Mouse (Mus musculus) gastrocnemius, postnatal 4 days (tissue): ENCODE results near the gene Hsd17b14. TPM values are rescaled to one million over a fixed set of nuclear protein-coding genes. Genes with fewer than 3 reads are reported as not detected.
"Not testable (repeated sequence)": the region's sequence is repeated elsewhere in the genome, so short reads cannot be mapped to it uniquely, and the experiment has no call there.

Experiments
- DNase-seq, 2 experiments: peaks; one replicate each; pipeline ENCODE4 v3.0.0; 2021 to 2022; ENCODE audit warnings: low spot score in 2 of 2, mixed read lengths in 2 of 2
- total RNA-seq, 2 experiments: library from RNA; stranded (reverse); gene quantifications; 2 replicates each; pipeline ENCODE4 v1.2.3; 2021

Gene Hsd17b14
- total RNA-seq, 2 experiments from 2014 or later = 0.61 to 0.80 TPM

DNA sequence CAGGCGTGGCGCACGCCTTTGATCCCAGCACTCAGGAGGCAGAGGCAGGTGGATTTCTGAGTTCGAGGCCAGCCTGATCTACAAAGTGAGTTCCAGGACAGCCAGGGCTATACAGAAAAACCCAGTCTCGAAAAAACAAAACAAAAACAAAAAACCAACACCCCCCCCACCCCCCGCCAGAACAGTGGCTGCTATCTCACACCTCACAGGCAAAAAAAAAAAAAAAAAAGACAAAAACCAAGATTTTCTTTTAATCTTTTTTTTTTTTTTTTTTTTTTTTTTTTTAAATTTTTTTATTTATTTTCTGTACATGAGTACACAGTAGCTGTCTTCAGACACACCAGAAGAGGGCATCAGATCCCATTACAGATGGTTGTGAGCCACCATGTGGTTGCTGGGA lies 27.5 kb upstream of the Hsd17b14 start:
- not testable (repeated sequence) for DNase-seq

DNA sequence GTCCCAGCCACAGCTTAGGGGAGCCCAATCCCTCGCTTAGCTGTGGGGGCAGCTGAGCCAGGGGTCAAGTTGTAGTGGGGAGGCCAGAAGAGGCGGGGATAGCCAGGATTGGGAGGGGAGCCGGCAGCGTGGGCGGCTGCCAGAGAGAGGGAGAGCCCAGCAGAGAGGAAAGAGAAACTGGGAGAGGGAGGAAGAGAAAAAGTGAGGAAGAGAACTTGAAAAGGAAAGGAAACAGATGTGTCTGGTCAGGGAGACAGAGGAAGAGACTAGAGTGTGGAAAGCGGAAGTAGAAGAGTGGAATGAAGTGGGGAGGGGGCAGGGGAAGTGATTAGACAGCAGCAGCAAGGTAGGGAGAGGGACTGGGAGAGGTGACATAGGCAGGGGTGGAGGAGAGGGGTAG lies 25.2 kb upstream of the Hsd17b14 start:
- DNase-seq = peak in 1 of 2 experiments; percentile 53

- DNase-seq = peak in 1 of 2 experiments; percentile 63
Measured at GRCm38 (mm10) chr7:45530643-45531042, 24.1 kb upstream of the Hsd17b14 start.

DNA sequence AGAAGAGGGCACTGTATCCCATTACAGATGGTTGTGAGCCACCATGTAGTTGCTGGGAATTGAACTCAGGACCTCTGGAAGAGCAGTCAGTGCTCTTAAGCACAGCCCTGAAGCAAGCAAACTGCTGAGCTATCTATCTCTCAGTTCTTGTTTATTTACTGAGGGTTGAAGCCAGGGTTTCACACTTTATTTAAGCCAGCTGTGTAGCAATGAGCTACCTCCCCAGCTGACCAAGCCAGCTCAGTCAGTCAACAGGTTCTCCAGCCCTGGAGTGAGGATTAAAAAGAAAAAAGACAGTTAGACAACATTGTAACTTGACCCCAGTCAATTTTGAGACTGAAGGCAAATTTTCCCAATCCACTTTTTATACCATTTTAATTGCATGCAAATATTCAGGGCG lies 19.0 kb upstream of the Hsd17b14 start:
- no peak for DNase-seq

DNA sequence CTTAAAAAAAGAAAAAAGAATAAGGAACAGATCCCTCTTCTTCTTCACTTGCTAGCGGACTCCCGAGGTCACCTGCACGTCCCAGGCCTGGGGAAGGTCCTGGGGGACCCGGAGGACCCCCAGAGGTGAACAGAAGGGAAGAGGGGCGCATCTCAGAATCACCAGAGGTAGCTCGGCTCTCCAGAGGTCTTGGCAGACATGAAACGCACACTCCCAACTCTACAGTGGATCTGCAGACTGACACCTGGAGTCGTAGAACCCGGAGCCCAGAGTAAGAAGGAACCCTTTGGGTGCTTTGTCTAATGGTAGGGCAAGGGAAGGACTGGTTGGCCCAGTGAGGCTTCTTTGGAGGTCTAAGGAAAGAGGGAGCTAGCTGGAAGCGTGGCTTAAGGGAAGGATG lies 17.1 kb upstream of the Hsd17b14 start:
- no peak for DNase-seq

- no peak for DNase-seq
Measured at GRCm38 (mm10) chr7:45538163-45539041, 16.3 kb upstream of the Hsd17b14 start.

DNA sequence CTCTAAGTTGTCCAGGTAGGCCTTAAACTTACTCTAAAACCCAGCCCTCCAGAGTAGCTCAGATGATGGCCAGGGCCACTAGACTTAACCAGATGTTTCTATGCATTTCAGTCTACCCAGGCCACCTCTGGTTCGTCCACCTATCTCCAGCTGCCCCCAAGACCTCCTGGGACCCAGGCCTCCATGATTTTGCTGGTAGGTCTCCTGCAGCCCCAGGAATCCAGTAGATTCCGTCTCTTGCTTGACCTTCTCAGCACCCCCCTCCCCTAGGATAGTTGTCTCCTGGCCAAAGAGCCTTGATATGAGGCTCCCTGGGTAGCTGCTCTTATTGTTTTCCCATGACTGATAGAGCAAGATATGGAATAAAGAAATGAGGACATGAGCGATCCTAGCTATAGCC lies 15.6 kb upstream of the Hsd17b14 start:
- DNase-seq = no peak

DNA sequence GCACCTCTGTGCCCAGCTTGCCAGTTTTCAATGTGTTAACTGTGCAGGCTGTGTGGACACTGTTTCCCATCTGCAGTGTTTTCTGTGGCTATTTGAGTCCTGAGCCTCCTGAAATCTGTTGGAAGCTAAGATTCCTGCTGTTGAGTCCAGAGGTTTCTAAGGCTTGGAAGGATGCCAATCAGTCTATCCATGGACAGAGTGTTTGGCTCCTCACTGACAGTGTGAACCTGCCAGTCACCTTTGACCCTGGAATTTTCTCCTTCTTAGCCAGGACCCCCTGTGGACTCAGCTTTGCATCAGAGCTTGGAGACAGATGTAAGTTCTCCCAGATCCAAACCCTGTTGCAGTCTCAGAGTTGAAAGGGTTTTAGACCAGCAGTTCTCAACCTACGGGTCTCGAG lies 14.5 kb upstream of the Hsd17b14 start:
- no peak for DNase-seq

- no peak for DNase-seq
Measured at GRCm38 (mm10) chr7:45544525-45544924, 10.2 kb upstream of the Hsd17b14 start.

DNA sequence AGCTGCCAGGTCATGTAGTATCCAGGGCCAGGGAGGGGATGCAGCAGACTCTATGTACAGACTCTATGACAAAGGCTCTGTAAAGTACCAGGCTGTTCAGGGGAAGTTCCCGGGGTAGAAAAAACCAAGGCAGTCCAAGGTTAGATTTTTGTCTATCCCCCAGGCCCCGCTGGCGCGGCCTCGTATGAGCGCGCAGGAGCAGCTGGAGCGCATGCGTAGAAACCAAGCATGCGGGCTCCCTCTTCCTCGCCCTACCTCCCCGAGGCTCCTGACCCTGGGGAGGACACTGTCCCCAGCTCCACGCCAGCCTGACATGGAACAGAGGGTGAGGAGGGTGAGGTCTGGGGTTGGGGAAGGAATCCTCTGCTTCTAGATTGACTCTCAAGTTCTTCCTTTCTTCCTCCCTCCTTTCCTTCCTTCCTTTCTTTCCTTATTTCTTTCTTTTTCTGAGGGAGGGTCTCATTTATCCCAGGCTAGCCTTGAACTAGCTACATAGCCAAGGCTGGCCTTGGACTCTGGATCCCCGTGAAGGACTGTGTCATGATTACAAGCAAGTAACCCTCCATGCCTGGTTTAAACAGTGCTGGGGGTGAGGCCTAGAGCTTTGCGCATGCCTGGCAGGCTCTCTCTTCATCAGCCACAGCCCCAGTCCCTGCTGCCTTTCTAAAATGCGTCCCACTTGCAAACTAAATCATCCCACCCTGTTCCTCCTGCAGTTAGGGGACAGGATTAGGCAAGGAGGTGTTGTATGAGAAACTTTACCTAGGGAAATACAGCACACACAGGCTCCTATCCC lies 4.9 kb upstream of the Hsd17b14 start:
- no peak for DNase-seq

DNA sequence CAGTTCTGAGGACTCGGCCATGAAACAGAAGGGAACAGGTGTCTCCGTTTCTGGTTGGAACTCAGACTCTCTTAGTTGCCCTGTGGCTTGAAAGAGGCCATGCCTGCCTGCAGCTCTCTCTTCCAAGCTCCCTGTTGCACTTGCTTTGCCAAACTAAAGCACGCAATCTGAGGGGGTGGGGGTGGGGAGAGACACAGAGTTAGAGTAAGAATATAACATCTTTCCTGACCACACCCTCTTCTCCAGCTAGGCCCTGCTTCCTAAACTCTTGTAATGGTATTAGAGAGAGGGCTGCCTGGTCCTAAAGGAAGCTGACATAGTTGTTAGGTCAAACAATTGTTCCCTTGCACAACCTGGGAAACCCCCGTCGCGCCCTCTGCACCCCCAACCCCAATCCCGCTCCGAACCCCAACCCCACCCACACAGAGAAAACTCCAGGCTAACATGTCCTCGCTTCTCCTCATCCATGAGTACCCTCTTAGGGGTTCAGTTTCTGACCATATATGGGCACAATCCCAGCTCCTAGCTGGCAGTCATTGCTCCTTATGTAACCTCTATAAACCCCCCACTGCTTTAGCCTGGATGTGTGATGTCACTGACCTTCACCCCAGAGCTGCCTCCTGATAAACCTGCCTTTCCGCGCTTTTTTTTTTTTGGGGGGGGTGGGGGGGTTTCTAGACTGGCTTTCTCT lies 3.7 kb upstream of the Hsd17b14 start:
- no peak for DNase-seq

GRCm38 (mm10) chr7:45551512-45551883 lies 3.2 kb upstream of the Hsd17b14 start:
- no peak for DNase-seq

GRCm38 (mm10) chr7:45553519-45553918 lies 1.2 kb upstream of the Hsd17b14 start:
- no peak for DNase-seq

GRCm38 (mm10) chr7:45553990-45554389 lies 703 bp upstream of the Hsd17b14 start:
- no peak for DNase-seq

DNA sequence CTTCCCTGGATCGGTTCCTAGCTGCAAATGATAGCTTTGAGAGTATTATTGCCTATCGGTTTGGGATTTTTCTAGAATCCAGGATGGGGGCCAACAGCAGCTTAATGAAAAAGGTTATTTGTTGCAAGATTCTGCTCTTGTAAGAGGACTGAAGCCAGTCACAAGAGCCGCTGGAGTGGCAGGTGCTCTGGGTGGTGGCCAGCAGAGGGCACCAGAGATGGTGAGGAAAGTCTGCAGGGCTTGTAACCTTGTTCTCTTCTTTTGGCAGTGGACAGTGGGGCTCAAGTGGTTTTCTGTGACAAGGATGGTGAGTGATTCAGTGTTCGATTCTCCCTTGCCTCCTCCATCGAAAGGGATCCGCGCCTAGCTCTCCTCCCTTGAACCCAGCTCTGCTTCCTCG lies 1.1 kb downstream of the Hsd17b14 start:
- DNase-seq = peak; percentile 57 to 73

- DNase-seq = no peak
Measured at GRCm38 (mm10) chr7:45558907-45559306, 4.2 kb downstream of the Hsd17b14 start.

DNA sequence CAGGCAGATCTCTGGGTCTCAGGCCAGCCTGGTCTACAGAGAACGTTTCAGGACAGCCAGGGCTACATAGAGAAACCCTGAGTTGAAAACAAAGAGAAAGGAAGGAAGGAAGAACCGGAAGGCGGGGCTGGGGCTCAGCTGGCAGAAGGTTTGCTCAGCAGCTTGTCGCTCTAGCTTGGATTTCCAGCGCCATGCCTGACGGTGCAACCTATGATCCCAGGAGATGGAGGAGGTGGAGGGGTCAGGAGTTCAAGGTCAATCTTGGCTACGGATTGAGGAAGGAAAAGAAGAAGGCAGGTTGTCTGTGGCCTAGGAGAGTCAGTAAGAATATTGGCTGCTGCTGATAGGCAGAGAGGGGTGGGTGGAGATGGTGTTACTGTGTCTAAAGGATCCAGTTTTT lies 5.5 kb downstream of the Hsd17b14 start:
- DNase-seq = no peak

DNA sequence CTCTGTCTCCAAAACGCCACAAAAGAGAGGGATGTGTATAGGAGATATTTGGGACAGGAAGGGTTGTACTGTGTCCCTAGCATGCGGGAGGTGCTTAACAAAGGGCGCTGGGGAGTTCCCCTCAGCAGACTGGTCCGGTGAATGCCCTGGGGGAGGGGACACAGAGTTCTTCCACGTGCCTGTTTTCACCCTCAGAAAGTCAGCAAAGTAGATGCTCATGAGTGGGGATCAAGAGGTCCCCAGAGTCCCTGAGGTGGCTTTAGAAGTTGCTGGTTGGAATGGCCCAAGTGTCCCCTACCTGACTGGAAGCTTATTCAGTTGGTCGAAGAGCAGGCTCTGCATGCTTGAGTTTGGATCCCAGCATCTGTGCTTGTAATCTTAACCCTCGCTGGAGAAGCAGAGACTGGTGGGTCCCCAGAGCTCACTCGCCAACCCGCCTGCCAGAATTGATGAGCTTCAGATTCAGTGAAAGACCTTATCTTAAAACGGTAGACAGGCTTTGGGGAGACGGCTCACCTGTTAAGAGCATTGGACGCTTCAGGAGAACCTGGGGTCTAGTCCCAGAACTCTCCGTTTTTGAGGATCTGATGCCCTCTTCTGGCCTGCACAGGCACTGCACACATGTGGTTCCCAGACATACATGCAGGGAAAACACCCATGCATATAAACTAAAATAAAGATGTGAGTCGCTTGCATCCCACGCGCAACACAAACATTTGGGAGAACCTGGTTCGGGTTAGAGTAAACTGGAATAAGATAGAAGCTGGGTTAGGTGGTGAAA lies 6.3 kb downstream of the Hsd17b14 start:
- peak; percentile 48 to 68 for DNase-seq

- DNase-seq = no peak
Measured at GRCm38 (mm10) chr7:45561624-45562520, 7.2 kb downstream of the Hsd17b14 start.

DNA sequence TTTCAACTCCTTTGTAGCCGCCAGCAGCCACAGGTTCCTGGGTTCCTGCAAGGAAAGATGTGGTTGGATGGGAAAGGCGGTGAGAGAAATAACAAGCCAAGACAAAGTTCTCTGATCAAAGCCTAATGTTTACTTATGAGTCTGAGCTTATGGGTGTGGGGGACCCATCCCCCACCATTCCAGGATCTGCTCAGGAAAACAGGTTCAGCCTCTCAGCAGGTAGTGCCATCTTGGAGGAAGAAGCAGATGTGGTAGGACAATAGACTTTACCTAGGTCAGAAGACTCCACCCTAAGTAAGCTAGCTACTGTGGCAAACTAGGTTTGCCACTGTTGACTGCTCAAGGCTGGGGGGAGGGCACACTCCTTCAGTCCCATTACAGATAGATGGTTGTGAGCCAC lies 10.1 kb downstream of the Hsd17b14 start:
- no peak for DNase-seq
